Mouse (Mus musculus) CH12.LX (cell line): ENCODE results near the gene Magi2.

Experiments used
- MXI1 ChIP-seq: IDR thresholded peaks from 2 replicates; pipeline ENCODE4 v1.6.1; 2011; ENCODE audit warnings: mild to moderate bottlenecking, low read depth, low read length, improper control_type of control experiment
- POLR2A ChIP-seq: IDR thresholded peaks from 2 replicates; pipeline ENCODE4 v1.6.1; 2011; ENCODE audit warnings: low read depth, mild to moderate bottlenecking, improper control_type of control experiment, low read length
- POLR2AphosphoS2 ChIP-seq: IDR thresholded peaks from 2 replicates; pipeline ENCODE4 v1.6.1; 2011; ENCODE audit warnings: low read depth, low read length, improper control_type of control experiment
- SMC3 ChIP-seq: IDR thresholded peaks from 2 replicates; pipeline ENCODE4 v1.6.1; 2011; ENCODE audit warnings: low read depth, low read length, improper control_type of control experiment
- TCF12 ChIP-seq: IDR thresholded peaks from 2 replicates; pipeline ENCODE4 v1.6.1; 2014; ENCODE audit warnings: low read depth, mild to moderate bottlenecking, inconsistent platforms, low read length, improper control_type of control experiment
- ZKSCAN1 ChIP-seq: IDR thresholded peaks from 2 replicates; pipeline ENCODE4 v1.6.1; 2012; ENCODE audit warnings: low read depth, inconsistent platforms, low read length, improper control_type of control experiment, borderline replicate concordance

DNA sequence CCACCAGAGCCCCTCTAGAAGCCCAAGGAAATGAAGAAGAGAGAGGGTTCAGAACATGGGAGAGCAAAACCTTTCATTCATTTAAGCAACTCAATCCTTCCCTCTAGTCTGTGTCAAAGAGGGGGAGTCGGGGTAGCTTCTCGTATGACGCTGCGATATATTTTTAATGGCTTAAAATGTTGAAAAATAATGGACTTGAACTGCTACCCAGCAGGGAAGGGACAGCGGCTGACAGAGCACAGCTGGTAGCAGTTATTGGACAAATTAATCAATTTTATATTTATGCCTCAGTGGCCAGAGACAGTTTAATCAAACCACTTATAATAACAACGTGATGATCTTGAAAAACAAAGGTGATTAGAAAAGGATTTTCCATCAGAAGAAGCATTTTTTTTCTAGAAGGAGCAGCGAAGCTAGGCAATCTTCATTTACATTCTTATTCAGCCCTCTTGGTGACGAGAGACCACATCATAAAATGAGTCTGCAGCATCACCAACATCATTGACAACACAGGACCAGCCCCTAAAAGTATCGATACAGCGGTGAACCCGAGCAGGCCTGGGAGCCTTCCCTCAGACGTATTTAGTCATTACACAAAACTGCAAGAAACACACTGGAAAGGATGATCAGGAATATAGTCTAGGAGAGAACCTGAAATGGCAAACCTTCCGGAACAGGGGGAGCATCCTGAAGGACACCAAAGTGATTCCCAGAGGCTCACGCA is 1407.4 kb downstream of the Magi2 start:
- no peak for TF ChIP-seq SMC3
- no peak for TF ChIP-seq TCF12
- TF ChIP-seq POLR2A: no peak
- TF ChIP-seq MXI1: no peak
- TF ChIP-seq POLR2AphosphoS2: no peak
- TF ChIP-seq ZKSCAN1: no peak
